1 mouse cellular context compared by ENCODE assay signal in the genomic region with DNA sequence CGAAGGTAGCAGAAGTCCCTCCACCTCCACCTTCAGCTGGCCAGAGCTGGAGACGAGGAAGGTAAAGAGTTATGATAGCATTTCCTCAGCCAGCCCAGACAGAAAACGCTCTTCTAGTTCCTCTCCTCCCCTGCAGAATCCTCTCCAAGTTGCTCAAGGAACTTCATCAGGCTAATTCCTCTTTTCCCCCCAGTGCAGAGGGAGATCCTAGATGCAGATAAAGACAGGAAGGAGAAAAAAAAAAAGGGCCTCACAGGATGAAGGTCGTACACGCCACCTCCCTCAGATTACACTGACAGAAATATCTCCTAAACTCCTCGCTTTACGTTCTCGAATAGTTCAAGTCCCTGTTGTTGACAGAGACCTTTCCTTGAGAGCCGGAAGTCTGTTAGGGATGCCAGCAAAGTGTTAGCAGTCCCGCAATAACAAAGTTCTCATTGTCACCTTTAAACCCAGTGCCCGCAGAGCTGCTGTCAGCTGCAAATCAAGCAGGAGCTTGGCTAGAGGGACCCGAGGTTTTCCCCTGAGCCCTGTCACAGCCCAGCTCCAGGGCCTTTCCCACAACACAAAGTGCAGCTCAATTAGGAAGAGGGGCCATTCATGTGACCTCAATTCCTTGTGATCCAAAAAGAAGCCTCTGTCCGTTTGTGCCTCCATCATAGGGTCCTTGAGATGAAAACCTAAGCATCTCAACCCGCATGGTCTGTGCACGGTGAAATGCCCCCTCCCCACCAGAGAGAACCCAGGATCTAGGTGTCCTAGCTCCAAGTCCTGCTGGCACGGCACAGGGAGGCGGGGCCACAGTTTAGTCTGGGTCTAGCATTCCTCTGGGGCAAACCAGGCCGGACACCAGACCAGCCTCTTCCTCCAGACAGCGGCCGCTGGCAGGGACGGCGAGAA.
TF ChIP-seq lines count a peak whose summit lies in the region.

No protein-coding gene starts in this region.

TF ChIP-seq in CH12.LX, 34 proteins besides CTCF, POLR2A, EP300 and RAD21:
- TF ChIP-seq ZNF384 (IDR thresholded peaks at IDR 0.05; ENCODE audit: low read depth, low read length) = 0 out of 2 replicates have a peak, but pooled peaks have one; percentile 27
- no peak for TF ChIP-seq SIN3A (IDR thresholded peaks at IDR 0.05; ENCODE audit: low read length)
- TF ChIP-seq JUN (IDR thresholded peaks at IDR 0.05; ENCODE audit: insufficient read depth, low read depth, low read length) = no peak
- TF ChIP-seq TBP (conservative IDR thresholded peaks at IDR 0.05; ENCODE audit: low read depth, low read length) = no peak
- TF ChIP-seq E2F4 (IDR thresholded peaks at IDR 0.05; ENCODE audit: insufficient replicate concordance, low read depth, low read length) = no peak
- TF ChIP-seq ETS1 (conservative IDR thresholded peaks at IDR 0.05; ENCODE audit: low read depth, low read length) = no peak
- TF ChIP-seq KAT2A (IDR thresholded peaks at IDR 0.05; ENCODE audit: insufficient replicate concordance, low read length) = no peak
- no peak for TF ChIP-seq MAZ (IDR thresholded peaks at IDR 0.05; ENCODE audit: low read depth, low read length)
- TF ChIP-seq MXI1 (IDR thresholded peaks at IDR 0.05; ENCODE audit: low read depth, low read length) = peak; percentile 16; the same call in 1 of the 2 replicates
- no peak for TF ChIP-seq PAX5 (IDR thresholded peaks at IDR 0.05; ENCODE audit: low read length)
- TF ChIP-seq UBTF (IDR thresholded peaks at IDR 0.05; ENCODE audit: low read depth, low read length) = no peak
- TF ChIP-seq MAX (IDR thresholded peaks at IDR 0.05; ENCODE audit: low read length) = no peak
- no peak for TF ChIP-seq GABPA (IDR thresholded peaks at IDR 0.05; ENCODE audit: insufficient replicate concordance, low read depth, low read length)
TF ChIP-seq in CH12.LX: peak in this region for 2.
